Mouse (Mus musculus): ENCODE results near the gene Arsa.

DNA sequence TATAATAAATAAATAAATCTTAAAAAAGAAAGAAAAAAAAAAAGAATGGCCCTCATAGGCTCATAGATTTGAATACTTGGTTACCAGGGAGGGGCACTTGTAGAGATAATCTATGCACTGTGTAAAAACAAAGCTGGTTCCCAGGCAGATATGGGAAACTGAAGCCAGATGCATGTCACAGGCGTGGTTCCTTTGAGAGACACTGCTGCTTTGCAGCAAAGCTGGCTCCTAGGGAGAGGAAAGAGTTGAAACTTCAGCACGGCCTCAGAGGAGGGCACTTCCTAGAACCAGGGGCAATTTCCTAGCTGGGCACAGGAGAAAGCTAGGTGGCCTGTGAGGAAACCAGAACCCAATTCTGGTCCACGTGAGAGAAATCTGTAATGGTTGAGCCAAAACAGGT lies 43.1 kb downstream of the Arsa start:
- TF ChIP-seq POLR2A (IDR thresholded peaks at IDR 0.05; ENCODE audit: control insufficient read depth in 1 of 2, insufficient read depth in 1 of 2, low read depth in 1 of 2, low read length in 2 of 2, poor library complexity in 1 of 2) (no peak), MEF2A (IDR thresholded peaks at IDR 0.05; ENCODE audit: extremely low read depth, insufficient replicate concordance, low read depth, low read length, poor library complexity, severe bottlenecking) (no peak), CTCF (IDR thresholded peaks at IDR 0.05 in 2 of 3, conservative IDR thresholded peaks at IDR 0.05 in 1 of 3; ENCODE audit: control insufficient read depth in 1 of 3, insufficient read depth in 1 of 3, low read depth in 2 of 3, low read length in 3 of 3, poor library complexity in 1 of 3, severe bottlenecking in 1 of 3) (no peak), EP300 (IDR thresholded peaks at IDR 0.05; ENCODE audit: low read depth in 1 of 2, low read length in 2 of 2) (no peak), USF2 (IDR thresholded peaks at IDR 0.05; ENCODE audit: borderline replicate concordance in 1 of 2, insufficient read depth in 1 of 2, low read depth in 1 of 2, low read length in 2 of 2) (no peak), ZKSCAN1 (IDR thresholded peaks at IDR 0.05; ENCODE audit: low read depth, low read length) (no peak), E2F4 (IDR thresholded peaks at IDR 0.05; ENCODE audit: borderline replicate concordance, low read depth, low read length) (no peak), MYB (IDR thresholded peaks at IDR 0.05; ENCODE audit: low read depth, low read length) (no peak), NELFE (IDR thresholded peaks at IDR 0.05; ENCODE audit: low read depth, low read length) (no peak), ZMIZ1 (IDR thresholded peaks at IDR 0.05; ENCODE audit: low read depth, low read length) (no peak)

Measured in MEL (cell line).